Mouse (Mus musculus) embryo, embryonic 10.5 days (tissue): ENCODE results near the gene Ifna14.
"Not testable (repeated sequence)": the region's sequence is repeated elsewhere in the genome, so short reads cannot be mapped to it uniquely, and the experiment has no call there.

Experiments
- DNase-seq: peaks from one replicate; pipeline ENCODE4 v3.0.0-alpha.2; 2015; ENCODE audit warnings: low spot score

Ifna14 gene

GRCm38 (mm10) chr4:88571698-88572097 lies at the start of gene Ifna14:
TSS of gene Ifna14 (minus strand) at chr4:88571798.
- DNase-seq = no peak

GRCm38 (mm10) chr4:88603276-88603675 lies 31.7 kb upstream of the Ifna14 start, which contains the start of gene Ifna12:
TSS of gene Ifna12 (minus strand) at chr4:88603376.
- DNase-seq = no peak

- no peak for DNase-seq
Observed at GRCm38 (mm10) chr4:88592285-88592684, 20.7 kb upstream of the Ifna14 start, which contains the start of gene Ifna9. TSS of gene Ifna9 (minus strand) at chr4:88592385.

- DNase-seq = no peak
Observed at GRCm38 (mm10) chr4:88561791-88562190, 9.8 kb downstream of the Ifna14 start.

- not testable (repeated sequence) for DNase-seq
Observed at GRCm38 (mm10) chr4:88558145-88558544, 13.5 kb downstream of the Ifna14 start, which contains the start of gene Ifna15. TSS of gene Ifna15 (minus strand) at chr4:88558245.

GRCm38 (mm10) chr4:88550161-88550945 lies 21.2 kb downstream of the Ifna14 start:
- peak; percentile 83 for DNase-seq

- DNase-seq = no peak
Observed at GRCm38 (mm10) chr4:88547986-88548385, 23.6 kb downstream of the Ifna14 start.

GRCm38 (mm10) chr4:88543649-88544234 lies 27.9 kb downstream of the Ifna14 start:
- peak; percentile 89 for DNase-seq

- DNase-seq = no peak
Observed at GRCm38 (mm10) chr4:88537328-88537727, 34.3 kb downstream of the Ifna14 start.

GRCm38 (mm10) chr4:88536640-88537039 lies 35.0 kb downstream of the Ifna14 start:
- no peak for DNase-seq

GRCm38 (mm10) chr4:88535742-88536141 lies 35.9 kb downstream of the Ifna14 start:
- DNase-seq = no peak

- DNase-seq = no peak
Observed at GRCm38 (mm10) chr4:88534903-88535302, 36.7 kb downstream of the Ifna14 start.

GRCm38 (mm10) chr4:88533499-88533898 lies 38.1 kb downstream of the Ifna14 start:
- DNase-seq = no peak

- DNase-seq = no peak
Observed at GRCm38 (mm10) chr4:88530892-88531291, 40.7 kb downstream of the Ifna14 start.

- DNase-seq = no peak
Observed at GRCm38 (mm10) chr4:88530271-88530670, 41.3 kb downstream of the Ifna14 start.

- DNase-seq = no peak
Observed at GRCm38 (mm10) chr4:88526379-88527049, 45.1 kb downstream of the Ifna14 start.

- no peak for DNase-seq
Observed at GRCm38 (mm10) chr4:88525393-88525792, 46.2 kb downstream of the Ifna14 start.

- peak; percentile 63 for DNase-seq
Observed at GRCm38 (mm10) chr4:88523241-88523640, 48.4 kb downstream of the Ifna14 start.

- no peak for DNase-seq
Observed at GRCm38 (mm10) chr4:88522674-88523073, 48.9 kb downstream of the Ifna14 start, which contains the start of gene Ifnb1. TSS of gene Ifnb1 (minus strand) at chr4:88522774.
